Mouse (Mus musculus): ENCODE measurements at regions not wholly inside any gene's neighbourhood (a gene's known extent, or its start where the extent isn't known, plus 50 kb on each side); places are given as distances from the start of the nearest gene placed in this dataset.

GRCm38 (mm10) chr14:98241906-98242305 lies 72.3 kb upstream of the Dach1 start:
- DNase-seq: peak; percentile 26
